Mouse (Mus musculus) small intestine, adult 2 months (tissue): ENCODE data around the gene Zhx3. TPM values are rescaled to one million over a fixed set of nuclear protein-coding genes. Genes with fewer than 3 reads are reported as not detected.

ENCODE experiments used
- H3K27ac ChIP-seq: fragments of 200-500 bp; 2 replicates; pipeline ENCODE4 v1.5.1; 2012; ENCODE audit warnings: low read depth, low read length, control low read depth, inconsistent platforms; ENCODE audit not compliant: insufficient read depth
- H3K27me3 ChIP-seq: fragments of 200-500 bp; 2 replicates; pipeline ENCODE4 v1.6.1; 2012; ENCODE audit warnings: mild to moderate bottlenecking, moderate library complexity, low read length, inconsistent platforms; ENCODE audit not compliant: control insufficient read depth, insufficient read depth
- H3K36me3 ChIP-seq: fragments of 200-500 bp; 2 replicates; pipeline ENCODE4 v1.6.1; 2012; ENCODE audit warnings: mild to moderate bottlenecking, low read length, control low read depth, inconsistent platforms; ENCODE audit not compliant: control insufficient read depth, insufficient read depth
- H3K4me1 ChIP-seq: fragments of 200-500 bp; 2 replicates; pipeline ENCODE4 v1.6.1; 2012; ENCODE audit warnings: low read length, inconsistent platforms, mixed read lengths; ENCODE audit not compliant: control insufficient read depth, insufficient read depth, insufficient read length
- H3K4me3 ChIP-seq: fragments of 200-500 bp; 2 replicates; pipeline ENCODE4 v1.5.1; 2012; ENCODE audit warnings: low read depth, mild to moderate bottlenecking, control low read depth, inconsistent platforms, low read length, moderate library complexity
- CTCF ChIP-seq: fragments of 200-500 bp; IDR thresholded peaks from 2 replicates; pipeline ENCODE4 v1.5.1; 2012; ENCODE audit warnings: low read depth, mild to moderate bottlenecking, control low read depth, inconsistent platforms, low read length, moderate library complexity, mixed read lengths; ENCODE audit not compliant: insufficient replicate concordance, insufficient read length; ENCODE audit errors: extremely low read depth
- POLR2A ChIP-seq: fragments of 200-500 bp; IDR thresholded peaks from 2 replicates; pipeline ENCODE4 v1.6.1; 2012; ENCODE audit warnings: low read depth, mild to moderate bottlenecking, control low read depth, inconsistent platforms, low read length, moderate library complexity
- WGBS: fragments of 180-500 bp; shearing (Covaris S2); methylation state at CpG from one replicate; pipeline ENCODE4 v1.1.7; 2018; 5-methylcytosine and 5-hydroxymethylcytosine counted together
- polyA plus RNA-seq: library from polyadenylated mRNA; depleted of rRNA; stranded (reverse); fragments of >200 nt; gene quantifications from 2 replicates; pipeline ENCODE4 v1.2.3, GENCODE M21; 2012

The Zhx3 gene
- polyA plus RNA-seq, 1 experiment = 6.2 TPM

GRCm38 (mm10) chr2:160770409-160770808, 102.4 kb downstream of the Zhx3 start:
- Histone ChIP-seq H3K27me3 (no peaks in the 10 kb centered on the region), H3K27ac (no peak overlapping the region), H3K4me1 (no peaks in the 10 kb centered on the region), H3K36me3 (no peaks in the 10 kb centered on the region), H3K4me3 (no peak overlapping the region)
- TF ChIP-seq POLR2A (no peak), CTCF (no peak)

GRCm38 (mm10) chr2:160768997-160769396, 103.8 kb downstream of the Zhx3 start:
- no peak overlapping the region for H3K27ac ChIP-seq
- no peak overlapping the region for H3K4me3 ChIP-seq
- 95% methylated on average over 2 of the region's 2 CpGs for WGBS
- H3K36me3 ChIP-seq = no peaks in the 10 kb centered on the region
- no peaks in the 10 kb centered on the region for H3K4me1 ChIP-seq
- no peak for TF ChIP-seq CTCF
- TF ChIP-seq POLR2A = no peak
- H3K27me3 ChIP-seq = no peaks in the 10 kb centered on the region

- TF ChIP-seq POLR2A (no peak), CTCF (no peak)
- no peaks in the 10 kb centered on the region for H3K36me3 ChIP-seq
Observed at GRCm38 (mm10) chr2:160768097-160768695, 104.6 kb downstream of the Zhx3 start.

GRCm38 (mm10) chr2:160767201-160767600, 105.6 kb downstream of the Zhx3 start:
- Histone ChIP-seq H3K36me3 (0 out of 2 replicates have a peak, but pooled peaks cover 3% of the 10 kb centered on the region), H3K4me3 (no peak overlapping the region), H3K27me3 (no peaks in the 10 kb centered on the region), H3K4me1 (no peaks in the 10 kb centered on the region), H3K27ac (no peak overlapping the region)
- 93% methylated on average over 2 of the region's 2 CpGs for WGBS
- TF ChIP-seq POLR2A = no peak
- TF ChIP-seq CTCF = no peak

More at GRCm38 (mm10) chr2:160768097-160768695, 104.6 kb downstream of the Zhx3 start:
- no peaks in the 10 kb centered on the region for H3K4me1 ChIP-seq
- H3K4me3 ChIP-seq = no peak overlapping the region
- WGBS = 84% methylated on average over 4 of the region's 4 CpGs
- H3K27ac ChIP-seq = no peak overlapping the region
- no peaks in the 10 kb centered on the region for H3K27me3 ChIP-seq

GRCm38 (mm10) chr2:160766371-160766771, 106.4 kb downstream of the Zhx3 start:
- Histone ChIP-seq H3K4me3 (no peak overlapping the region), H3K36me3 (peaks cover 9% of the 10 kb centered on the region), H3K27ac (no peak overlapping the region), H3K4me1 (no peaks in the 10 kb centered on the region), H3K27me3 (no peaks in the 10 kb centered on the region)
- 74% methylated on average over 5 of the region's 5 CpGs for WGBS
- TF ChIP-seq POLR2A = no peak
- no peak for TF ChIP-seq CTCF

GRCm38 (mm10) chr2:160765096-160765495, 107.7 kb downstream of the Zhx3 start:
- Histone ChIP-seq H3K27ac (no peak overlapping the region), H3K4me3 (no peak overlapping the region), H3K27me3 (no peaks in the 10 kb centered on the region), H3K4me1 (no peaks in the 10 kb centered on the region), H3K36me3 (peaks cover 13% of the 10 kb centered on the region)
- TF ChIP-seq CTCF = no peak
- TF ChIP-seq POLR2A = no peak
- 62% methylated on average over 3 of the region's 3 CpGs for WGBS

- WGBS = 87% methylated on average over 2 of the region's 2 CpGs
- no peaks in the 10 kb centered on the region for H3K4me1 ChIP-seq
- no peaks in the 10 kb centered on the region for H3K27me3 ChIP-seq
- H3K36me3 ChIP-seq = peaks cover 20% of the 10 kb centered on the region
- TF ChIP-seq CTCF (no peak), POLR2A (no peak)
- H3K4me3 ChIP-seq = no peak overlapping the region
- H3K27ac ChIP-seq = no peak overlapping the region
Observed at GRCm38 (mm10) chr2:160764386-160764785, 108.4 kb downstream of the Zhx3 start.

- Histone ChIP-seq H3K4me3 (no peak overlapping the region), H3K27me3 (no peaks in the 10 kb centered on the region), H3K4me1 (no peaks in the 10 kb centered on the region), H3K36me3 (peaks cover 22% of the 10 kb centered on the region), H3K27ac (no peak overlapping the region)
- TF ChIP-seq CTCF (no peak), POLR2A (no peak)
- 80% methylated on average over 3 of the region's 3 CpGs for WGBS
Observed at GRCm38 (mm10) chr2:160763816-160764215, 109.0 kb downstream of the Zhx3 start.
